Mouse (Mus musculus) lung, adult 2 months (tissue): ENCODE measurements at regions not wholly inside any gene's neighbourhood (a gene's known extent, or its start where the extent isn't known, plus 50 kb on each side); places are given as distances from the start of the nearest gene placed in this dataset.

Experiments
- CTCF ChIP-seq: fragments of 200-500 bp; IDR thresholded peaks from 2 replicates; pipeline ENCODE4 v1.5.1; 2011; ENCODE audit warnings: mild to moderate bottlenecking, low read length, control low read depth; ENCODE audit not compliant: insufficient read depth
- POLR2A ChIP-seq: fragments of 200-500 bp; IDR thresholded peaks from 2 replicates; pipeline ENCODE4 v1.6.1; 2011; ENCODE audit warnings: low read depth, mild to moderate bottlenecking, control low read depth, low read length, borderline replicate concordance; ENCODE audit errors: extremely low read depth

GRCm38 (mm10) chr7:73192839-73193238 is 182.5 kb upstream of the Rgma start:
- no peak for TF ChIP-seq POLR2A
- no peak for TF ChIP-seq CTCF
